Mouse (Mus musculus): ENCODE data around the gene Cage1.

DNA sequence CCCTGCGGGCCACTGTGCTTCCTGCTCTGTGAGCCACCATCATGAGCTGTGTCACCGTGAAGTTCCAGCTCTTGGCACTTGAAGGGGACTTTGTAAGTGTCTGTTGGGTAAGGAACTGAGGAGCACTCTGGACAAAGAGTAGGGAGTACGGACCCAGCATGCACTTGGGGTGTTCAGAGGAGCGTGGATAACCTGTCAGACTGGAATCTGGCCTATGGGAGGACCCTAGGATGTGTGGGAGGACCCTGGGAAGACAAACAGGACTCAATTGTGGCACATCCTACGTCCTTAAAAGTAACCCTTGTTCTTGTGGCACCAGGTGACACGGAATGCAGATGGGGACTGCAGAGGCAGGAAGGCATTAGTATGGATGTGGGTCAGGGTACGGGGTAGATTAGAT, 44.3 kb upstream of the Cage1 start:
- TF ChIP-seq POLR2A (IDR thresholded peaks at IDR 0.05; ENCODE audit: extremely low read depth, insufficient read depth, low read length), result no peak
- TF ChIP-seq CTCF (IDR thresholded peaks at IDR 0.05; ENCODE audit: low read depth, low read length), result no peak

Measured in liver, adult 2 months (tissue).